Mouse (Mus musculus) limb, embryonic 14.5 days (tissue): ENCODE data around the gene Acat3. TPM values are rescaled to one million over a fixed set of nuclear protein-coding genes. Genes with fewer than 3 reads are reported as not detected.
A peak's percentile ranks its signal among the peaks of the same experiment; 100 is the strongest.
"Not testable (repeated sequence)": the region's sequence is repeated elsewhere in the genome, so short reads cannot be mapped to it uniquely, and the experiment has no call there.

Experiments
- ATAC-seq: fragments of 200-750 bp; cut with Nextera tagmentation; 2 replicates; pipeline ENCODE4 v1.8.0; 2017; ENCODE audit warnings: low read depth, moderate number of reproducible peaks, moderate TSS enrichment; ENCODE audit not compliant: low FRiP score
- DNase-seq: peaks from one replicate; pipeline ENCODE4 v3.0.0-alpha.2; 2015; ENCODE audit warnings: low spot score
- H3K27ac ChIP-seq: fragments of 300-500 bp; sonication (generic); replicated peaks from 2 replicates; pipeline ENCODE4 v1.5.1; 2014; ENCODE audit warnings: low read depth, mild to moderate bottlenecking, low read length, moderate library complexity, mixed read lengths
- H3K27me3 ChIP-seq: fragments of 300-500 bp; sonication (generic); 2 replicates; pipeline ENCODE4 v1.6.1; 2014; ENCODE audit warnings: low read length, mixed read lengths; ENCODE audit not compliant: control insufficient read depth, insufficient read depth
- H3K36me3 ChIP-seq: fragments of 300-500 bp; sonication (generic); 2 replicates; pipeline ENCODE4 v1.6.1; 2014; ENCODE audit warnings: mild to moderate bottlenecking, low read length, moderate library complexity, mixed read lengths; ENCODE audit not compliant: control insufficient read depth, insufficient read depth
- H3K4me1 ChIP-seq: fragments of 300-500 bp; sonication (generic); 2 replicates; pipeline ENCODE4 v1.6.1; 2014; ENCODE audit warnings: antibody characterized with exemption, low read length, mixed read lengths; ENCODE audit not compliant: control insufficient read depth, insufficient read depth
- H3K4me2 ChIP-seq: fragments of 300-500 bp; sonication (generic); replicated peaks from 2 replicates; pipeline ENCODE4 v1.6.1; 2014; ENCODE audit warnings: low read depth, mild to moderate bottlenecking, low read length, moderate library complexity; ENCODE audit not compliant: severe bottlenecking
- H3K4me3 ChIP-seq: fragments of 300-500 bp; sonication (generic); replicated peaks from 2 replicates; pipeline ENCODE4 v1.5.1; 2014; ENCODE audit warnings: low read length
- H3K9ac ChIP-seq: fragments of 300-500 bp; sonication (generic); 2 replicates; pipeline ENCODE4 v1.6.1; 2014; ENCODE audit warnings: mild to moderate bottlenecking, low read depth, low read length, moderate library complexity; ENCODE audit not compliant: severe bottlenecking
- H3K9me3 ChIP-seq: fragments of 300-500 bp; sonication (generic); 2 replicates; pipeline ENCODE4 v1.6.1; 2016; ENCODE audit warnings: low read length; ENCODE audit not compliant: control insufficient read depth
- POLR2A ChIP-seq: fragments of 200-500 bp; IDR thresholded peaks from 2 replicates; pipeline ENCODE4 v1.8.0; 2012; ENCODE audit warnings: inconsistent platforms, mild to moderate bottlenecking, moderate library complexity, borderline replicate concordance; ENCODE audit not compliant: insufficient read depth, insufficient read length; ENCODE audit errors: extremely low read depth
- WGBS: fragments of 180-500 bp; shearing (Covaris S2); extraction: QIAGEN DNeasy Blood & Tissue Kit; methylation state at CpG from one replicate; pipeline ENCODE4 v1.1.7; 2014; 5-methylcytosine and 5-hydroxymethylcytosine counted together
- polyA plus RNA-seq, 2 experiments: library from polyadenylated mRNA; depleted of rRNA in 1 of 2; stranded (reverse) in 1 of 2; unstranded in 1 of 2; fragments of >200 nt; fragmentation: Nextera tagmentation in 1 of 2; extraction: Ambion mirVana in 1 of 2; gene quantifications; 2 replicates each; pipeline versions ENCODE4 v1.2.1 to v1.2.3; 2012 to 2014

Acat3 gene
- polyA plus RNA-seq (2012; rRNA removed) = 0.33 and 0.81 TPM in 2 replicates
- polyA plus RNA-seq (2014; fragmentation: Nextera tagmentation; extraction: Ambion mirVana) = 0.47 and 1.1 TPM in 2 replicates

DNA sequence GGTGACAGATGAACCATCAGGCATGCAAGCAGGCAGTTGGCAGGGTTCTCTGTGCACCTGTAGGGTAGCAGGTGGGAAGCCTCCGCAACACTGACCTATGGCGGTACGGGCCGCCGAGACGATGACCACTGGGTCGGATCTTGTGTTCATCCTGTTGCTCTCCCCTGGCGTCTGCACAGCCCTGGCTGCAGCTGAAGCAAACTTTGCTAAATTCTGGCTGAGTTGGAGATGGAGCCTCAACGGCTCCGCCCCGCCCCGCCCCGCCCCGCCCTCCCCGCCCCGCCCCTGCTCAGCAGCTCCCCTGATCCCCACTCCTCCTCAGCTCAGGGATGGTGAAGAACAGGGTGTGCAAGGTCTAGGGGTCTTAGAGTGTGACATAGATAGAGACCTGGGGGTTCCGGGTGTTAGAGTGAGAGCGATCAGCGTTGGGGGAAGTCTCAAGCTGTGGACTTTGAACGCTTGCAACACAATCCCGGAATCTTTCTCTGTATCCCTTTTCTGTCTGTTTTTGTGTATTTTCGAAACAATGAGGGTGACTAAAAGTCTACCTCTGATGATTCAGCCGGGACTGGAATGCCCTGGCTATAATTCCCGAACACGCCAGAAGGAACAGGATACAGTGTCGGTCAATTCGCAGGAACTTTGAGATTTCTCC, at the start of gene Acat3:
TSS of gene Acat3 (minus strand) at position 450 of the 655 bp plus-strand sequence.
- TF ChIP-seq POLR2A = no peak
- Histone ChIP-seq H3K4me3 (peak within 1 kb of the TSS; percentile 26), H3K9me3 (no peaks in the 10 kb centered on the region), H3K27me3 (no peaks in the 10 kb centered on the region), H3K27ac (peak within 1 kb of the TSS; percentile 40), H3K4me1 (0 out of 2 replicates have a peak, but pooled peaks cover 3% of the 10 kb centered on the region), H3K36me3 (peaks cover 25% of the 10 kb centered on the region), H3K9ac (peak within 1 kb of the TSS; percentile 43; the same call in 1 of the 2 replicates), H3K4me2 (peak within 1 kb of the TSS; percentile 57)
- 12% methylated on average over 21 of the region's 27 CpGs for WGBS
- peak; percentile 59 for ATAC-seq
- DNase-seq = no peak

DNA sequence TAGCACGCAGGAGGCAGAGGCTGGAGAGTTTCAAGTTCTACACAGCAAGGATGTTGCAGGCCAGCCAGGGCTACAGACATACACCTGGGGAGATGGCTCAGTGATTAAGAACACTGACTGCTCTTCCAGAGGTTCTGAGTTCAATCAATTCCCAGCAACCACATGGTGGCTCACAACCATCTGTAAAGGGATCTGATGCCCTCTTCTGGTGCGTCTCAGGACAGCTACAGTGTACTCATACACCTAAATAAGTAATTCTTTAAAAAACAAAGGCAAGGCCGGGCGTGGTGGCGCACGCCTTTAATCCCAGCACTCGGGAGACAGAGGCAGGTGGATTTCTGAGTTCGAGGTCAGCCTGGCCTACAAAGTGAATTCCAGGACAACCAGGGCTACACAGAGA, 47.7 kb upstream of the Acat3 start:
- H3K36me3 ChIP-seq = peaks cover 29% of the 10 kb centered on the region
- not testable (repeated sequence) for H3K27me3 ChIP-seq, H3K4me3 ChIP-seq, ATAC-seq, DNase-seq, H3K4me1 ChIP-seq, H3K4me2 ChIP-seq, H3K27ac ChIP-seq, H3K9ac ChIP-seq, H3K9me3 ChIP-seq
- 98% methylated on average over 8 of the region's 8 CpGs for WGBS

DNA sequence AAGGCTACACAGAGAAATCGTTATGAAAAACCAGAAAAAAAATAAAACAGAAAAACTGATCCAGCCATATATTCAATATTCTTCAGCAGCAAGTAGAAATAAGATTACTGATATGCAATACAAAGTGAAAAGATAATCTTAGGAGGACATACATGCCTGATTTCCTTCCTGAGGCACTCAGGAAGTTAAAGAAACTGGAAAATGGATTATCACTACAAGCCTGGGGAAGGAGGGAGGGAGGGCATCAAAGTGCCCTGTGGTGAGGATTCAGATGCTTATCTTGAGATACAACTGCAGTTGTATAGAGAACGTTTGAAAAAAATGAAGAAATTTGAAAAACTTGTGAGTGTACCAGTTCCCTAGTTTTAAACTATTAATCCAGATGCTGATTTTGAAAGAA, 43.6 kb upstream of the Acat3 start:
- 80% methylated on average over 2 of the region's 2 CpGs for WGBS
- no peak for DNase-seq
- H3K27ac ChIP-seq = no peak overlapping the region
- no peaks in the 10 kb centered on the region for H3K27me3 ChIP-seq
- H3K9me3 ChIP-seq = no peaks in the 10 kb centered on the region
- no peak for ATAC-seq
- 0 out of 2 replicates have a peak, but pooled peaks cover 2% of the 10 kb centered on the region for H3K4me1 ChIP-seq
- no peak overlapping the region for H3K4me3 ChIP-seq
- no peak overlapping the region for H3K9ac ChIP-seq
- H3K36me3 ChIP-seq = peaks cover 65% of the 10 kb centered on the region
- TF ChIP-seq POLR2A = no peak
- no peak overlapping the region for H3K4me2 ChIP-seq

DNA sequence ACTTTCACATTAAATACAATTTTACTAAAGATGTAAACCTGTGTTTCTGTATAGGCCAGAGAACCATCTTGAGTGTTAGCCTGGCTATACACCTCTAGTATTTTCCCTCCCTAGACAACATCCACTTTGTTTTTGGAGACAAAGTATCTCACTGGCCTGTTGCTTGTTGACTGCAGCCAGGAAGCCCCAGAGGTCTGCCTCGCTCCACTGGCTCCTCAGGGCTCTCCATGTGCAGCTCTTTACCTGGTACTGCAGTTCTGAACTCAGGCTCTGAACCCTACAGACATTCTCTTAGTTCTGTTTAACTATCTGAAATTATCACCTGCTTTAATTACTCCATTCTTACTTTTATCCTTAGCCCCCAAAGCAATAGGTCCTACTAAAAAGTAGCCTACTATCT, 38.1 kb upstream of the Acat3 start:
- H3K27ac ChIP-seq = no peak overlapping the region
- WGBS = 100% methylated on average over 1 of the region's 1 CpGs
- DNase-seq (no peak), ATAC-seq (no peak)
- peaks cover 72% of the 10 kb centered on the region for H3K36me3 ChIP-seq
- no peak for TF ChIP-seq POLR2A
- no peak overlapping the region for H3K4me2 ChIP-seq
- H3K27me3 ChIP-seq = no peaks in the 10 kb centered on the region
- no peaks in the 10 kb centered on the region for H3K4me1 ChIP-seq
- H3K4me3 ChIP-seq = no peak overlapping the region
- no peak overlapping the region for H3K9ac ChIP-seq
- H3K9me3 ChIP-seq = no peaks in the 10 kb centered on the region

DNA sequence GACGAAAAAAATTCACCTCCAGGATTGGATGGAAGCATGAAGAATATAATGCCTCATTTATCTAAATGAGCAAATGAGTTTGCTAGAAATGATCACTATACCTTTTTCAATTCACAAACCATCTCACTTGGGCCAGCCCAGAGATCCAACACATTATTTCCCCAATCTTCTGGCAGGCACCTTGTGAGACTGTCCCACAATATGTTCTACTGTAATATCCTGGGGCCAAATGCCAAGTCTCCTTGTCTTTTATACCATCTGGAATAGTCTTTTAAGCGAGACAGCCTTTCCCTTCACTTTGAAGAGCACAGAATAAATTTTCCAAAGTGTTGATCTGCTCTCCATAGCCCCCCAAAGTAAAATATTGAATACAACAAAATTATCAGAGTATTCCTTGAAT, 33.5 kb upstream of the Acat3 start:
- 81% methylated on average over 2 of the region's 2 CpGs for WGBS
- no peak overlapping the region for H3K9ac ChIP-seq
- no peaks in the 10 kb centered on the region for H3K27me3 ChIP-seq
- H3K36me3 ChIP-seq = peaks cover 69% of the 10 kb centered on the region
- H3K4me1 ChIP-seq = no peaks in the 10 kb centered on the region
- DNase-seq (no peak), ATAC-seq (no peak)
- no peak overlapping the region for H3K4me2 ChIP-seq
- no peaks in the 10 kb centered on the region for H3K9me3 ChIP-seq
- no peak for TF ChIP-seq POLR2A
- no peak overlapping the region for H3K4me3 ChIP-seq
- H3K27ac ChIP-seq = no peak overlapping the region

DNA sequence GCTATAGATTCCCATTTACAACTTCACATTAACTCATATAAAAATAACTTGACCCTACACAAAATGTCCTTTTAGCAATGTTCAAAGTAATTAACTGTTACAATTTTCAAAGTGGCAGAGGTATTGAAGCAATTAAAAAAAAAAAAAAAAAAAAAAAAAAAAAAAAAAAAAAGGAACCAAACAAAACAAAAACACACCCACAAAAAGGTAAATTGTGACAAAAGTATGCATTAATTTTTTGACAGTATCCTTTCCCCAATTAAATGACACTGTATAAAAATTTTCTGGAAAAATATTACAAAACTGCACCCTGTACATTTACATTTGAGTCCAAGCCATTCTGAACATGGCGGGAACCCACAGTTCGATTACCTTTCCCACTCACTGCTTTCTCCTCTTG, 26.8 kb upstream of the Acat3 start:
- TF ChIP-seq POLR2A = no peak
- 85% methylated on average over 2 of the region's 2 CpGs for WGBS

More for the DNA sequence above, 26.8 kb upstream of the Acat3 start:
- Histone ChIP-seq H3K4me3 (no peak overlapping the region), H3K9ac (no peak overlapping the region), H3K4me1 (no peaks in the 10 kb centered on the region), H3K27me3 (no peaks in the 10 kb centered on the region), H3K27ac (no peak overlapping the region), H3K36me3 (peaks cover 56% of the 10 kb centered on the region), H3K4me2 (no peak overlapping the region), H3K9me3 (no peaks in the 10 kb centered on the region)
- DNase-seq = no peak
- no peak for ATAC-seq
